Comparison of ENCODE assay signal across 8 mouse cellular contexts in genomic region chr10:56373021-56373720, GRCm38 (mm10). TPM values are rescaled to one million over a fixed set of nuclear protein-coding genes. Genes with fewer than 3 reads are reported as not detected.
DNase-seq lines count a peak whose midpoint lies in the region; ATAC-seq and TF ChIP-seq lines count a peak whose summit lies in the region.

No protein-coding gene starts in this region.

- H3K9me3 ChIP-seq in midbrain, embryonic 10.5 days (replicated peaks) = no peaks in the 10 kb centered on the region
- no peaks in the 10 kb centered on the region for H3K9me3 ChIP-seq in midbrain, embryonic 11.5 days (ENCODE audit: control insufficient read depth, low read length)
- no peaks in the 10 kb centered on the region for H3K9me3 ChIP-seq in kidney, embryonic 14.5 days (ENCODE audit: control insufficient read depth, low read length)

- intact Hi-C loops in gastrocnemius, postnatal 14 days (cut with DNase I; ENCODE audit: low total_unique reads) = loop anchor here (5.0 kb wide), 1 partner anchor 629 kb away; no protein-coding TSS in a partner anchor

- no peak overlapping the region for H3K4me3 ChIP-seq in cerebellum, adult 2 months (replicated peaks; ENCODE audit: insufficient read depth, low read depth, low read length)
- no peak overlapping the region for H3K4me3 ChIP-seq in midbrain, embryonic 10.5 days
- no peak overlapping the region for H3K4me3 ChIP-seq in midbrain, embryonic 11.5 days (ENCODE audit: low read depth, low read length)
- H3K4me3 ChIP-seq in kidney, embryonic 14.5 days (ENCODE audit: low read length) = no peak overlapping the region

- no peak for TF ChIP-seq POLR2A in cerebellum, adult 2 months (IDR thresholded peaks at IDR 0.05; ENCODE audit: borderline replicate concordance, insufficient read depth, low read length)

- TF ChIP-seq CTCF in cerebellum, adult 2 months (IDR thresholded peaks at IDR 0.05; ENCODE audit: borderline replicate concordance, insufficient read depth, low read depth, low read length) = peak; percentile 47; the same call in 1 of the 2 replicates

- peaks cover 2% of the 10 kb centered on the region; the same call in 1 of the 2 replicates for H3K27me3 ChIP-seq in cerebellum, adult 2 months (ENCODE audit: control insufficient read depth, insufficient read depth, low read length)
- H3K27me3 ChIP-seq in midbrain, embryonic 10.5 days (ENCODE audit: low read depth, poor library complexity, severe bottlenecking) = no peaks in the 10 kb centered on the region; the same call in 1 of the 2 replicates
- H3K27me3 ChIP-seq in midbrain, embryonic 11.5 days (ENCODE audit: control insufficient read depth, insufficient read depth, low read length) = no peaks in the 10 kb centered on the region
- no peaks in the 10 kb centered on the region for H3K27me3 ChIP-seq in kidney, embryonic 14.5 days (ENCODE audit: control insufficient read depth, insufficient read depth, low read length)

- H3K4me2 ChIP-seq in midbrain, embryonic 11.5 days = no peak overlapping the region
- H3K4me2 ChIP-seq in kidney, embryonic 14.5 days (replicated peaks; ENCODE audit: low read depth, low read length) = peak overlapping the region; percentile 8; the same call in 1 of the 2 replicates

- no peaks in the 10 kb centered on the region for H3K36me3 ChIP-seq in midbrain, embryonic 10.5 days
- no peaks in the 10 kb centered on the region for H3K36me3 ChIP-seq in midbrain, embryonic 11.5 days (ENCODE audit: control insufficient read depth, insufficient read depth, low read length)
- H3K36me3 ChIP-seq in kidney, embryonic 14.5 days (ENCODE audit: control insufficient read depth, insufficient read depth, low read length) = no peaks in the 10 kb centered on the region

- H3K27ac ChIP-seq in cerebellum, adult 2 months (ENCODE audit: insufficient read depth, low read length) = no peak overlapping the region
- H3K27ac ChIP-seq in midbrain, embryonic 10.5 days (replicated peaks) = 0 out of 2 replicates have a peak overlapping the region, but pooled peaks have one; percentile 23
- H3K27ac ChIP-seq in midbrain, embryonic 11.5 days (ENCODE audit: low read depth, low read length) = no peak overlapping the region
- no peak overlapping the region for H3K27ac ChIP-seq in kidney, embryonic 14.5 days (ENCODE audit: low read depth, low read length)

- no peaks in the 10 kb centered on the region for H3K4me1 ChIP-seq in cerebellum, adult 2 months (ENCODE audit: control insufficient read depth, insufficient read depth, low read length)
- peaks cover 32% of the 10 kb centered on the region for H3K4me1 ChIP-seq in midbrain, embryonic 10.5 days
- H3K4me1 ChIP-seq in midbrain, embryonic 11.5 days (ENCODE audit: control insufficient read depth, insufficient read depth, low read length) = peaks cover 10% of the 10 kb centered on the region; the same call in 1 of the 2 replicates
- 0 out of 2 replicates have a peak, but pooled peaks cover 4% of the 10 kb centered on the region for H3K4me1 ChIP-seq in kidney, embryonic 14.5 days (ENCODE audit: control insufficient read depth, insufficient read depth, low read length)

- no peak for ATAC-seq in midbrain, embryonic 11.5 days (ENCODE audit: low FRiP score)
- ATAC-seq in kidney, embryonic 14.5 days (ENCODE audit: low FRiP score, low TSS enrichment) = no peak

- no peak overlapping the region for H3K9ac ChIP-seq in midbrain, embryonic 11.5 days (ENCODE audit: low read length)
- H3K9ac ChIP-seq in kidney, embryonic 14.5 days (ENCODE audit: low read depth, low read length) = no peak overlapping the region

- peak in 1 of 2 experiments; percentile 18 for DNase-seq in cerebellum, adult 2 months
- DNase-seq in cerebellum, postnatal 4 days (ENCODE audit: low spot score in 2 of 2) = no peak
- no peak for DNase-seq in midbrain, embryonic 10.5 days (ENCODE audit: low spot score)
- DNase-seq in midbrain, embryonic 11.5 days (ENCODE audit: low spot score, missing footprints) = no peak
- peak; percentile 68 for DNase-seq in retina, embryonic 14.5 days (ENCODE audit: low spot score)
- DNase-seq in gastrocnemius, postnatal 14 days = no peak
- DNase-seq in gastrocnemius, postnatal 4 days (ENCODE audit: low spot score in 2 of 2) = no peak

- 49% methylated on average over 8 of the region's 8 CpGs for WGBS in cerebellum, adult 2 months
- WGBS in midbrain, embryonic 10.5 days = 26% methylated on average over 8 of the region's 8 CpGs
- WGBS in midbrain, embryonic 11.5 days = 24% methylated on average over 8 of the region's 8 CpGs
- WGBS in kidney, embryonic 14.5 days = 28% methylated on average over 8 of the region's 8 CpGs

RNA-seq across cellular contexts. Expression of gene Gja1, which starts 4.0 kb away (rescaled TPM):
- polyA plus RNA-seq in cerebellum, adult 2 months (2012; rRNA removed) = 86.4 and 97.8 TPM in 2 replicates
- polyA plus RNA-seq in midbrain, embryonic 10.5 days (2016; fragmentation: Nextera tagmentation; extraction: Ambion mirVana) = 121 and 144 TPM in 2 replicates
- 130 and 147 TPM in 2 replicates for polyA plus RNA-seq in midbrain, embryonic 11.5 days (2014; fragmentation: Nextera tagmentation; extraction: Ambion mirVana)
- polyA plus RNA-seq in kidney, embryonic 14.5 days (2014; fragmentation: Nextera tagmentation; extraction: Ambion mirVana) = 120 and 183 TPM in 2 replicates
- 10 to 100 TPM; 24.2 to 27.2 TPM for total RNA-seq in gastrocnemius, postnatal 14 days (2021)
- 10 to 100 TPM; 43.5 to 44.7 TPM for total RNA-seq in gastrocnemius, postnatal 4 days (2021)
